Mouse (Mus musculus) E14TG2a.4 (cell line): ENCODE data around the gene Smyd3.

ENCODE experiments used
- CTCF ChIP-seq: conservative IDR thresholded peaks from 2 replicates; pipeline ENCODE4 v1.5.1; 2014; ENCODE audit warnings: low read length
- POU5F1 ChIP-seq: IDR thresholded peaks from 2 replicates; pipeline ENCODE4 v1.6.1; 2014; ENCODE audit warnings: low read length, borderline replicate concordance

GRCm38 (mm10) chr1:179010756-179011155 lies 507.1 kb downstream of the Smyd3 start:
- TF ChIP-seq CTCF, result no peak
- no peak for TF ChIP-seq POU5F1
